Mouse (Mus musculus) liver, embryonic 11.5 days (tissue): ENCODE data around the gene Cdadc1. TPM values are rescaled to one million over a fixed set of nuclear protein-coding genes. Genes with fewer than 3 reads are reported as not detected.
A peak's percentile ranks its signal among the peaks of the same experiment; 100 is the strongest.
"Not testable (repeated sequence)": the region's sequence is repeated elsewhere in the genome, so short reads cannot be mapped to it uniquely, and the experiment has no call there.

Source experiments
- ATAC-seq: fragments of 200-750 bp; cut with Nextera tagmentation; replicated peaks from 2 replicates; pipeline ENCODE4 v1.8.0; 2017; ENCODE audit warnings: moderate number of reproducible peaks, mild to moderate bottlenecking, moderate TSS enrichment, moderate library complexity; ENCODE audit not compliant: low FRiP score
- DNase-seq: peaks from one replicate; pipeline ENCODE4 v3.0.0-alpha.2; 2017; ENCODE audit warnings: low spot score
- H3K27ac ChIP-seq: fragments of 300-500 bp; sonication (generic); 2 replicates; pipeline ENCODE4 v1.5.1; 2014; ENCODE audit warnings: mild to moderate bottlenecking, low read depth, low read length, control low read depth
- H3K27me3 ChIP-seq: fragments of 300-500 bp; sonication (generic); replicated peaks from 2 replicates; pipeline ENCODE4 v1.6.1; 2014; ENCODE audit warnings: low read length, mixed read lengths; ENCODE audit not compliant: control insufficient read depth, insufficient read depth
- H3K36me3 ChIP-seq: fragments of 300-500 bp; sonication (generic); 2 replicates; pipeline ENCODE4 v1.6.1; 2014; ENCODE audit warnings: mild to moderate bottlenecking, low read length, moderate library complexity, mixed read lengths; ENCODE audit not compliant: control insufficient read depth, insufficient read depth
- H3K4me1 ChIP-seq: fragments of 300-500 bp; sonication (generic); replicated peaks from 2 replicates; pipeline ENCODE4 v1.6.1; 2014; ENCODE audit warnings: low read length, mixed read lengths; ENCODE audit not compliant: control insufficient read depth, insufficient read depth
- H3K4me2 ChIP-seq: fragments of 300-500 bp; sonication (generic); 2 replicates; pipeline ENCODE4 v1.6.1; 2014; ENCODE audit warnings: mild to moderate bottlenecking, control low read depth, moderate library complexity
- H3K4me3 ChIP-seq: fragments of 300-500 bp; sonication (generic); 2 replicates; pipeline ENCODE4 v1.5.1; 2014; ENCODE audit warnings: low read depth, low read length, control low read depth
- H3K9ac ChIP-seq: fragments of 300-500 bp; sonication (generic); 2 replicates; pipeline ENCODE4 v1.6.1; 2014; ENCODE audit warnings: low read depth, low read length, control low read depth
- H3K9me3 ChIP-seq: fragments of 300-500 bp; sonication (generic); 2 replicates; pipeline ENCODE4 v1.6.1; 2016; ENCODE audit warnings: low read length, inconsistent platforms, mixed read lengths; ENCODE audit not compliant: control insufficient read depth
- WGBS: fragments of 180-500 bp; shearing (Covaris S2); extraction: QIAGEN DNeasy Blood & Tissue Kit; methylation state at CpG from one replicate; pipeline ENCODE4 v1.1.7; 2014; 5-methylcytosine and 5-hydroxymethylcytosine counted together
- polyA plus RNA-seq: library from polyadenylated mRNA; unstranded; fragments of >200 nt; fragmentation: Nextera tagmentation; extraction: Ambion mirVana; gene quantifications from 2 replicates; pipeline ENCODE4 v1.2.1, GENCODE M21; 2014

The Cdadc1 gene
- polyA plus RNA-seq, 1 experiment from 2014 or later = 25.8 TPM

- Histone ChIP-seq H3K9ac (peak within 1 kb of the TSS; percentile 40), H3K27ac (no peak within 1 kb of the TSS), H3K4me3 (peak within 1 kb of the TSS; percentile 59), H3K9me3 (no peaks in the 10 kb centered on the region), H3K4me2 (peak within 1 kb of the TSS; percentile 76), H3K27me3 (peaks cover 33% of the 10 kb centered on the region), H3K4me1 (0 out of 2 replicates have a peak, but pooled peaks cover 3% of the 10 kb centered on the region), H3K36me3 (no peaks in the 10 kb centered on the region)
- DNase-seq = peak; percentile 77
- under 1% methylated on average over 63 of the region's 65 CpGs for WGBS
- ATAC-seq = peak; percentile 66
Observed at GRCm38 (mm10) chr14:59625158-59625805, 27.5 kb upstream of the Cdadc1 start, which contains the start of gene Shisa2. TSS of gene Shisa2 (plus strand) at chr14:59625308.

GRCm38 (mm10) chr14:59624326-59624885 lies 26.6 kb upstream of the Cdadc1 start:
- ATAC-seq (no peak), DNase-seq (no peak)
- H3K36me3 ChIP-seq = no peaks in the 10 kb centered on the region
- no peak overlapping the region for H3K27ac ChIP-seq
- no peak overlapping the region for H3K4me2 ChIP-seq
- 44% methylated on average over 9 of the region's 9 CpGs for WGBS
- 0 out of 2 replicates have a peak, but pooled peaks cover 3% of the 10 kb centered on the region for H3K4me1 ChIP-seq
- no peaks in the 10 kb centered on the region for H3K9me3 ChIP-seq
- 0 out of 2 replicates have a peak overlapping the region, but pooled peaks have one; percentile 59 for H3K4me3 ChIP-seq
- no peak overlapping the region for H3K9ac ChIP-seq
- peaks cover 33% of the 10 kb centered on the region for H3K27me3 ChIP-seq

GRCm38 (mm10) chr14:59616802-59617201 lies 19.0 kb upstream of the Cdadc1 start:
- no peak for DNase-seq
- no peak overlapping the region for H3K27ac ChIP-seq
- H3K4me1 ChIP-seq = no peaks in the 10 kb centered on the region
- H3K4me2 ChIP-seq = no peak overlapping the region
- no peaks in the 10 kb centered on the region for H3K36me3 ChIP-seq
- H3K9me3 ChIP-seq = no peaks in the 10 kb centered on the region
- WGBS = 86% methylated on average over 7 of the region's 7 CpGs
- H3K9ac ChIP-seq = no peak overlapping the region
- no peak overlapping the region for H3K4me3 ChIP-seq
- no peaks in the 10 kb centered on the region for H3K27me3 ChIP-seq
- ATAC-seq = no peak

- 74% methylated on average over 3 of the region's 3 CpGs for WGBS
- not testable (repeated sequence) for ATAC-seq, H3K9me3 ChIP-seq, H3K4me1 ChIP-seq, H3K4me2 ChIP-seq, H3K36me3 ChIP-seq, H3K27me3 ChIP-seq, H3K9ac ChIP-seq, DNase-seq, H3K4me3 ChIP-seq, H3K27ac ChIP-seq
Observed at GRCm38 (mm10) chr14:59614149-59614548, 16.4 kb upstream of the Cdadc1 start.

- Histone ChIP-seq H3K9me3 (no peaks in the 10 kb centered on the region), H3K9ac (no peak overlapping the region), H3K27ac (no peak overlapping the region), H3K4me1 (no peaks in the 10 kb centered on the region), H3K27me3 (no peaks in the 10 kb centered on the region), H3K36me3 (no peaks in the 10 kb centered on the region), H3K4me2 (no peak overlapping the region), H3K4me3 (no peak overlapping the region)
- 50% methylated on average over 14 of the region's 14 CpGs for WGBS
- ATAC-seq = no peak
- DNase-seq = no peak
Observed at GRCm38 (mm10) chr14:59612920-59613625, 15.3 kb upstream of the Cdadc1 start.

- Histone ChIP-seq H3K9me3 (no peaks in the 10 kb centered on the region), H3K4me2 (no peak overlapping the region), H3K4me3 (no peak overlapping the region), H3K9ac (no peak overlapping the region), H3K4me1 (no peaks in the 10 kb centered on the region), H3K27me3 (no peaks in the 10 kb centered on the region), H3K36me3 (no peaks in the 10 kb centered on the region), H3K27ac (no peak overlapping the region)
- DNase-seq (no peak), ATAC-seq (no peak)
- 45% methylated on average over 3 of the region's 3 CpGs for WGBS
Observed at GRCm38 (mm10) chr14:59607021-59607420, 9.3 kb upstream of the Cdadc1 start.

- H3K36me3 ChIP-seq = no peaks in the 10 kb centered on the region
- no peak overlapping the region for H3K4me2 ChIP-seq
- H3K27me3 ChIP-seq = no peaks in the 10 kb centered on the region
- H3K9me3 ChIP-seq = no peaks in the 10 kb centered on the region
- H3K9ac ChIP-seq = no peak overlapping the region
- H3K4me3 ChIP-seq = no peak overlapping the region
- no peaks in the 10 kb centered on the region for H3K4me1 ChIP-seq
- ATAC-seq (no peak), DNase-seq (no peak)
- WGBS = 22% methylated on average over 5 of the region's 5 CpGs
- H3K27ac ChIP-seq = no peak overlapping the region
Observed at GRCm38 (mm10) chr14:59605671-59606353, 8.1 kb upstream of the Cdadc1 start.

- ATAC-seq (no peak), DNase-seq (no peak)
- Histone ChIP-seq H3K9me3 (no peaks in the 10 kb centered on the region), H3K4me2 (no peak overlapping the region), H3K27ac (no peak overlapping the region), H3K27me3 (no peaks in the 10 kb centered on the region), H3K36me3 (no peaks in the 10 kb centered on the region), H3K4me1 (no peaks in the 10 kb centered on the region), H3K4me3 (no peak overlapping the region), H3K9ac (no peak overlapping the region)
- WGBS = 62% methylated on average over 5 of the region's 5 CpGs
Observed at GRCm38 (mm10) chr14:59604002-59604645, 6.4 kb upstream of the Cdadc1 start.
